Mouse (Mus musculus) cerebellum, postnatal 10 days (tissue): Measurements from ENCODE around the gene Cps1.

Experiments
- DNase-seq, 2 experiments: peaks; one replicate each; pipeline ENCODE4 v3.0.0; 2021; ENCODE audit warnings: mixed read lengths in 2 of 2

The Cps1 gene

DNA sequence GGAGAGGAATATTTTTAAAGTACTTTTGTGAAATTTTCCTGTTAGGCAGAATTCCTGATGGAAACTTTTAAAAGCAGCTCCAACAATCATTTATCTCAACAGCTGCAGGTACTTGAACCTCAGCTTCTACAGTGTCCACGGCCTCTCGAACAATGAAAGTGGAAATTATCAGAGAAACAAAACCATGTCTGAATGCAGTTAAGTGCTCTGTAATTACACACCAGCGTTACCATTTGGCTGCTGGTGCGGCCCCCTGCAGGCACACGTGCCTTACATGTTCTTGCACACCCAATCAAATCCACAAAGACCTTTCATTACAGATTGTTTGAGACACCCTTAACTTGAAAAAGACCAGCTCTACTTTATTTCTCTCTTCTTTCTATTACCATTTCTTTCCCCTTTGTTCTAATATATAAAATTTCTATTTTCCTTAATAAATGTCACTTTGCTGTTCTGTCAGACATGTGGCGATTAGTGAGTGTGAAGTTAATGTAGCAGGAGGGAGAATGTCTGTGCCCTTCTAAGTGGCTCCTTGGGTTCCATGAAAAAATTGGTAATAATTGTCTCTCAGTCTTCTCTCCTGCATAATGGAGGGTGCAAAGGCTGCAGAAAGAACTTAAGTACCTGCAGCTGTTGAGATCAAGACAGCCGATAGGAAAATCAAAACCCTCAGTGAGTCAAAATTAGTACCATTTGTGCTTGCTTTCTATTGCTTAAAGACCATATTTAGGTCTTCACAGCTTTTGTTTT is 112.8 kb downstream of the Cps1 start:
- DNase-seq = peak; percentile 3 to 12

DNA sequence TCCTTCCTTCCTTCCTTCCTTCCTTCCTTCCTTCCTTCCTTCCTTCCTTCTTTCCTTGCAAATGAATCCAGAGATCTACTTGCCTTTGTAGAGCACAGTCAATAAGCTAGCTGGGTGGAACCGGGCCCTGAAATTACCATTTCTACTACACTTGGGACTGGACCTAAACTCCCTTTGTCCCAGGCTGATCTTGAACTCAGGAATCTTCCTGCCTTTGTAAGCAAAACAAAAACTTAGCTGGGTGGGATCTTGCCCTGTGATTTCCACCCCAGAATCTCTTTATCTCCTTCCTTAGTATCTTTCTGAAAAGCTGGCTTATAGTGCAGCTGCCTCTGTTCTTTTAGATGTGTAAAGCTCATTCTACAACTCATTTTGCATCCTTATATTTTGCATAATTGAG is 115.6 kb downstream of the Cps1 start:
- no peak for DNase-seq

DNA sequence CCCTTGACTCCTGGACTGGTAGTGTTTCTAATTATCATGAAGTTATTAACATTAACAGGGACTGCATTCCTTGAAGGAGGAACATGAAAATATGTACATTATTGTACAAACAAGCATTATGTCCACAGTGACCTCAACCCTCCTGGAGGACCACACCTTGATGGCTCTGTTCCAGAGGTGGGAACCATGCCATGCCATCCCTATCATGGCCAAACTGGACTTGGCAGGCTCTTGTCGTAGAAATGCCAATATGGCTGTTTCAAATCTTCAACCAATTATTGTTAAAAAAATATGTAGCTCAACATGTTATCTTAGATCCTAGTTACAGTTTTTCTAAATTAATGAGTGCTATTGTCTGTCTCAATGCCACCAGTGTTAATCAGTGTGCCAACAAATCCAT is 116.1 kb downstream of the Cps1 start:
- peak; percentile 59 to 64 for DNase-seq

DNA sequence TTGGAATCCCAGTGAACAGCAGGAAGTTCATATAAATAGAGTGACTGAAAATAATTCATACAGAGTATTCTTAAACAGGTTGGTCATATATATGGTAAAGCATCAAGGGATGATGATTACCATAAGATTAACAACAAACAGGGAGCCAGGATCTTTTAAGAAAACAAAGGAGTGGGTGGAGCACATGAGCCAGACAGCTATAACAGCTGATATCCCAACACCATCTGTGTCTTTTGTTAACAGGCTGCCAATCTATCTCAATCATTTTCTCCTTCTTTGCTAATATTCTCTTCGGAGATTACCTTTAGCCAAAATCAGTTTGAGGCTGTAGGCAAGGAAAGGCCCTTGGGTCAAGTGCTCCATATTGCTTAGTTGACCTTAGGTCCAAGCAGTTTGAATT is 142.4 kb downstream of the Cps1 start:
- DNase-seq = no peak

DNA sequence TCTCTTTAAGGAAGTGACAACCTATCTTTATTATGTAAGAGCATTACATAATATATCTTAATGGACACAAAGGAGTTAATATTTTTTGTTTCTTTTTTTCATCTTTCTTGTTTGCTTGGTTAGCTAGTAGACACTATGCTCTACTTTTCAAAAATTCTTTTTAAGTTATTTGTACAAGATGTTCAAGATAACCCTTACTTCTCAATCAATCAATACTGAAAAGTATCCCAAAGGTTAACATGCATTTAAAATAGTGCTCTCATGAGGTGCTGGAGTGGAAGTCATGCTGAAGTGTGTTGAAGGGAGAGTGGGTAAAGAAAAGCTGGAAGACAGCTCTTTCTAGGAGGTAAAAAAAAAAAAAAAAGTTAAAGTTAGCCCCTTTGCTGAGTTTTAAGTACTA is 145.1 kb downstream of the Cps1 start:
- DNase-seq = no peak

DNA sequence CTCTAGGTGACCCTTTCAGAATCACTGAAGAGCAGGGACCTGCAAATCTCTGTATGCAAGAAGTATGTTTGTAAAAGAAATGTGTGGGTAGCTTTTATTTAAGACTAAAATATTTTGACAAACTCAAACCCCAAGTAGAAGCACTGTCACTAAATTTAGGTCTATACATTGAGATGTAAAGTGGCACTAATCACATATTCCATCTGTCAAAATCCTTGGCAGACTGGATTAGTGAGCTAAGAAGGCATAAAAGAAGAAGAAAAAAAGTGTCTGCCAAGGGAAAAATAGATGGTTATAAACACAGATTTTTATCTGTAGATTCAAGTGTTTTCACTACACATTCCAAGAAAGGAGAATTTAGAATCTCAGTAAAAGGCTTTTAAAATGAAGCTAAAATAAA is 145.6 kb downstream of the Cps1 start:
- DNase-seq = no peak

DNA sequence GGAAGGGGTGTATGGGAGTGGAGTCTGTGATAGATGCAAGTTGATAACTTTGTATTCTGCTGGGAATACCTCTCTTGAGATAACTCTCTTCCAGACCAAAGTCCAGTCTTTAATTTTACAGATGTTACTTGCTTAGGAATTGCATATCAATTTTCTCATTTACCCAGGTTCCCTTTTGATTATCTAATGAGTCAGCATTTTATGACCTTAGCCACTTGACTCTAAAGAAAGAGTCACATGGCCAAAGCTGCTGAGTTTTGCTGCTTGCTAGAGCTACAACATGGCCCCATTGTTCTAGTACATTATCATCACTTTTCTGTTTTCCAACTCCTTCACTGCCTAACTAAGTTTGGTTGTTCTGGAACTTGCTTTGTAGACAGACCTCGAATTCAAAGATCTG is 153.4 kb downstream of the Cps1 start:
- no peak for DNase-seq
